ENCODE assay signal across 8 mouse cellular contexts in genomic region chr11:104379635-104380034, GRCm38 (mm10).
DNase-seq lines count a peak whose midpoint lies in the region; ATAC-seq lines count a peak whose summit lies in the region.

No protein-coding gene starts in this region.

- H3K9me3 ChIP-seq in limb, embryonic 10.5 days (replicated peaks) = no peaks in the 10 kb centered on the region
- H3K9me3 ChIP-seq in midbrain, embryonic 10.5 days (replicated peaks) = no peaks in the 10 kb centered on the region

- DNase-seq in adrenal gland, postnatal 36 days = peak; percentile 12 to 50
- DNase-seq in adrenal gland, adult 8-10 months = no peak
- peak; percentile 25 to 45 for DNase-seq in kidney, postnatal 25 days
- DNase-seq in kidney, adult 18-20 months = no peak
- peak; percentile 34 for DNase-seq in T-cell, adult 2 months (ENCODE audit: low spot score)
- no peak for DNase-seq in limb, embryonic 10.5 days (ENCODE audit: low spot score)
- DNase-seq in midbrain, embryonic 10.5 days (ENCODE audit: low spot score) = no peak

- no peaks in the 10 kb centered on the region for H3K27me3 ChIP-seq in limb, embryonic 10.5 days (ENCODE audit: low read depth, poor library complexity, severe bottlenecking)
- H3K27me3 ChIP-seq in midbrain, embryonic 10.5 days (ENCODE audit: low read depth, poor library complexity, severe bottlenecking) = no peaks in the 10 kb centered on the region

- peaks cover 28% of the 10 kb centered on the region for H3K36me3 ChIP-seq in limb, embryonic 10.5 days
- H3K36me3 ChIP-seq in midbrain, embryonic 10.5 days = peaks cover 33% of the 10 kb centered on the region

- WGBS in limb, embryonic 10.5 days = 76% methylated on average over 1 of the region's 1 CpGs
- WGBS in midbrain, embryonic 10.5 days = 95% methylated on average over 1 of the region's 1 CpGs

- H3K27ac ChIP-seq in limb, embryonic 10.5 days = no peak overlapping the region
- H3K27ac ChIP-seq in midbrain, embryonic 10.5 days (replicated peaks) = no peak overlapping the region

- no peaks in the 10 kb centered on the region for H3K4me1 ChIP-seq in limb, embryonic 10.5 days
- no peaks in the 10 kb centered on the region for H3K4me1 ChIP-seq in midbrain, embryonic 10.5 days

- peak; percentile 68 for ATAC-seq in megakaryocyte, adult 5-6 weeks (ENCODE audit: poor library complexity, severe bottlenecking)

- H3K4me3 ChIP-seq in limb, embryonic 10.5 days = no peak overlapping the region
- H3K4me3 ChIP-seq in midbrain, embryonic 10.5 days = no peak overlapping the region

Comparison
In these comparisons a context has a peak if more than half of its experiments do, and no peak if none do; other contexts are left out.
1. DNase-seq: peak in adrenal gland, postnatal 36 days (2 of 2), kidney, postnatal 25 days (2 of 2) and T-cell, adult 2 months (single experiment); none in adrenal gland, adult 8-10 months (single experiment), kidney, adult 18-20 months (single experiment), limb, embryonic 10.5 days (single experiment) and midbrain, embryonic 10.5 days (single experiment).